Mouse (Mus musculus): Measurements from ENCODE around the gene Lkaaear1.

- no peak for TF ChIP-seq POLR2A (IDR thresholded peaks at IDR 0.05; ENCODE audit: low read depth, low read length)
- TF ChIP-seq CTCF (conservative IDR thresholded peaks at IDR 0.05 in 1 of 2, IDR thresholded peaks at IDR 0.05 in 1 of 2; ENCODE audit: low read depth in 2 of 2, low read length in 2 of 2) = no peak
- no peak for TF ChIP-seq MYC (IDR thresholded peaks at IDR 0.05; ENCODE audit: low read depth, low read length)
- no peak for TF ChIP-seq ZNF384 (IDR thresholded peaks at IDR 0.05; ENCODE audit: low read depth, low read length)
- no peak for TF ChIP-seq KAT2A (IDR thresholded peaks at IDR 0.05; ENCODE audit: insufficient replicate concordance, low read length)
- no peak for TF ChIP-seq ZKSCAN1 (IDR thresholded peaks at IDR 0.05; ENCODE audit: borderline replicate concordance, low read depth, low read length)
- TF ChIP-seq EP300 (IDR thresholded peaks at IDR 0.05; ENCODE audit: low read length) = no peak
- no peak for TF ChIP-seq JUND (conservative IDR thresholded peaks at IDR 0.05; ENCODE audit: low read depth, low read length)
These were observed at the start of gene Lkaaear1 for GRCm38 (mm10) chr2:181698241-181698640.

All from CH12.LX (cell line).